Mouse (Mus musculus) heart, embryonic 16.5 days (tissue): ENCODE data around the gene Rmi2. TPM values are rescaled to one million over a fixed set of nuclear protein-coding genes. Genes with fewer than 3 reads are reported as not detected.

ENCODE experiments used
- ATAC-seq: fragments of 200-750 bp; cut with Nextera tagmentation; replicated peaks from 2 replicates; pipeline ENCODE4 v1.8.0; 2017; ENCODE audit warnings: moderate number of reproducible peaks; ENCODE audit not compliant: insufficient read depth, low FRiP score; ENCODE audit errors: extremely low read depth
- H3K27ac ChIP-seq: fragments of 300-500 bp; sonication (generic); 2 replicates; pipeline ENCODE4 v1.5.1; 2014; ENCODE audit warnings: mild to moderate bottlenecking, low read length, control low read depth, moderate library complexity
- H3K27me3 ChIP-seq: fragments of 300-500 bp; sonication (generic); 2 replicates; pipeline ENCODE4 v1.6.1; 2014; ENCODE audit warnings: low read length, mixed read lengths; ENCODE audit not compliant: control insufficient read depth, insufficient read depth
- H3K36me3 ChIP-seq: fragments of 300-500 bp; sonication (generic); 2 replicates; pipeline ENCODE4 v1.6.1; 2014; ENCODE audit not compliant: control insufficient read depth, insufficient read depth
- H3K4me1 ChIP-seq: fragments of 300-500 bp; sonication (generic); 2 replicates; pipeline ENCODE4 v1.6.1; 2014; ENCODE audit warnings: low read length, mixed read lengths; ENCODE audit not compliant: control insufficient read depth, insufficient read depth
- H3K4me2 ChIP-seq: fragments of 300-500 bp; sonication (generic); 2 replicates; pipeline ENCODE4 v1.6.1; 2014; ENCODE audit warnings: low read depth, mild to moderate bottlenecking, control low read depth, low read length
- H3K4me3 ChIP-seq: fragments of 300-500 bp; sonication (generic); 2 replicates; pipeline ENCODE4 v1.5.1; 2014; ENCODE audit warnings: mild to moderate bottlenecking, control low read depth, low read length
- H3K9ac ChIP-seq: fragments of 300-500 bp; sonication (generic); 2 replicates; pipeline ENCODE4 v1.6.1; 2014; ENCODE audit warnings: low read length, control low read depth
- H3K9me3 ChIP-seq: fragments of 300-500 bp; sonication (generic); replicated peaks from 2 replicates; pipeline ENCODE4 v1.6.1; 2016; ENCODE audit warnings: low read length; ENCODE audit not compliant: control insufficient read depth
- WGBS: fragments of 180-500 bp; shearing (Covaris S2); extraction: QIAGEN DNeasy Blood & Tissue Kit; methylation state at CpG from one replicate; pipeline ENCODE4 v1.1.7; 2014; 5-methylcytosine and 5-hydroxymethylcytosine counted together
- polyA plus RNA-seq: library from polyadenylated mRNA; unstranded; fragments of >200 nt; fragmentation: Nextera tagmentation; extraction: Ambion mirVana; gene quantifications from 2 replicates; pipeline ENCODE4 v1.2.1, GENCODE M21; 2015

Gene Rmi2
- polyA plus RNA-seq, 1 experiment from 2014 or later: 3.0 TPM

DNA sequence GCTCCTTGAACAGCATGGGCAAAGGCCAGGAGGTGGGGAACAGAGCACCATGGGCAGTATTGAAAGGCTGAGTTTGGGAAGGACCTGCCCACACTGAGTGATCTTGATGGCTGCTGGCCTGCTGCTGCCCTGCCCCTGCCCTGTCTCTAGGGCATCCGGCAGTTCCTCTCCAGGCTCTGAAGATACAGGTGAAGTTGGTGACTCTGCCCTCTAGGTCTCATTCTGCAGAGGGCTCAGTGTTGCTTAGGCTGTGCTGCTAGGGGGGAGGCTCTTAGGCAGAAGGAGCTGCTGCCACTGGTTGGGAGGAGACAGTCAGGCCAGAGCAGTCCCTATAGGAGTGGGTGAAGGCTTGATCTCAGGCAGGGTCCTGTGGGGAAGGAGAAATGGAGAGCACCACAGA is 3.0 kb downstream of the Rmi2 start:
- Histone ChIP-seq H3K9me3 (no peaks in the 10 kb centered on the region), H3K27ac (peak overlapping the region; percentile 82), H3K4me2 (peak overlapping the region; percentile 34; the same call in 1 of the 2 replicates), H3K4me3 (no peak overlapping the region), H3K4me1 (peaks cover 38% of the 10 kb centered on the region), H3K36me3 (no peaks in the 10 kb centered on the region), H3K9ac (peak overlapping the region; percentile 18; the same call in 1 of the 2 replicates), H3K27me3 (no peaks in the 10 kb centered on the region)
- WGBS: 68% methylated on average over 1 of the region's 1 CpGs
- ATAC-seq: no peak

DNA sequence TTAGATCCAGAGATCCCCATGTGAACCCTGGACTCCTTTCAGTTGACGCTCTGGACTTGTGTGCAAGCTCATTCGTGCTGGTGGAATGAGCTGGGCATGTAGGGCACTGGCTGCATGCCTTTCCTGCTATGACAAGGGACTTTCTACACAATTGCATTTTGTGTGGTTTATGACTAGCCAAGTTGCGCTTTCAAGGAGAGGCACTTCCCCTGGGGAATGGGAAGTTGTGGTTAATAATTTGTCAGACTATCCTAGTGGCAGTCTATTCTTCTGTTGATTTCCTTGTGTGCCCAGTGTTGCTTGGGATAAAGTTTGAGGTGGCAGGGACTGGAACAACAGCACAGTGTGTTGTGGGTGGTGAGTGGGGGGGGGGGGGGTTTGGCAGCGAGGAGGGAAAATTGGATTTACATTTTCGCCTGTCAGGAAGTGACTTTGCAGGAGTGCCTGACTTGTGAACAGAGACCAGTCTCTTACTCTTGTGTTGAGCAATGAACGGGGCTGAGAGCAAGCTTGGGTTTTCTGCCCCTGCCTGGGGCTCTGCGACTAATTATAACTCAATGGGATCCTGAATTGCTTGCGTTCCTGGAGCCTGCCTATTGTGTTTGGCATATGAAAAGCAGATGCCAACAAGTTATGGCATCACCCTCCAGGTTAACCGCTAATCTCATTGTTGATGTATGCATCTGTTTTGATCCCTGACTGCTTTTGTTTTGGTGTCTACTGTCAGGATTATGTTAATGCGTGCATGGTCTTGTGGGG is 3.8 kb downstream of the Rmi2 start:
- 30% methylated on average over 10 of the region's 10 CpGs for WGBS
- H3K4me2 ChIP-seq: peak overlapping the region; percentile 34
- peak overlapping the region; percentile 18 for H3K9ac ChIP-seq
- H3K27me3 ChIP-seq: no peaks in the 10 kb centered on the region
- peak; percentile 47; the same call in 1 of the 2 replicates for ATAC-seq
- H3K9me3 ChIP-seq: no peaks in the 10 kb centered on the region
- no peaks in the 10 kb centered on the region for H3K36me3 ChIP-seq
- peak overlapping the region; percentile 82 for H3K27ac ChIP-seq
- no peak overlapping the region for H3K4me3 ChIP-seq
- H3K4me1 ChIP-seq: peaks cover 43% of the 10 kb centered on the region

GRCm38 (mm10) chr16:10840018-10840417 is 5.2 kb downstream of the Rmi2 start:
- peaks cover 53% of the 10 kb centered on the region for H3K4me1 ChIP-seq
- no peak for ATAC-seq
- no peaks in the 10 kb centered on the region for H3K27me3 ChIP-seq
- H3K27ac ChIP-seq: peak overlapping the region; percentile 82; the same call in 1 of the 2 replicates
- no peaks in the 10 kb centered on the region for H3K9me3 ChIP-seq
- WGBS: 84% methylated on average over 13 of the region's 14 CpGs
- H3K9ac ChIP-seq: no peak overlapping the region
- no peak overlapping the region for H3K4me2 ChIP-seq
- no peaks in the 10 kb centered on the region for H3K36me3 ChIP-seq
- no peak overlapping the region for H3K4me3 ChIP-seq

DNA sequence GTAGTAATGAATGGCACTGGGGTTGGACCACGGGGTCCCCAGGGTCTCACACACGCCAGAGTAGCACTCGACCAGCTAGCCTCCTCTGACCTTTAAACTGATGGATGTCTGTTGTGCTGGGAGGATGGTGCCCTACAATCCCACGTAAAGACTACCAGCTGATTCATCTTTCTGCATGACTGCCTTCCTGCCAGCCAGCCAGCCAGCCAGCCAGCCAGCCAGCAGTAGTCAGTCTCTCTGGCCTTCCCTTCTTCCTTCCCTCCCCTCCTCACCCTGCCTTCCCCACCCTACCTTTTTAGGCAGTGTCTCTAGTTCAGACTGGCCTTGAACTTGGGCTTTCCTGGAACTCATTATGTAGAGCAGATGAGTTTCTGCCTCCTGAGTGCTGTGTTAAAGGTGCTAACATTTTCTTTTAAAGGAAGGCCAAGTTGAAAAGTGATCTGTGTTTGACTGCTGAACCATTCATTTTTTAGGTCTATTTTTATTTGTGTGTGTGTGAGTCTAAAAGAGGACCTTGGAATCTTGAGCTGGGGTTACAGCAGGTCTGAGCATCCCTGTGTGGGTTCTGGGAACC is 7.5 kb downstream of the Rmi2 start:
- Histone ChIP-seq H3K36me3 (no peaks in the 10 kb centered on the region), H3K9ac (no peak overlapping the region), H3K4me3 (no peak overlapping the region), H3K27ac (no peak overlapping the region), H3K4me2 (no peak overlapping the region), H3K9me3 (no peaks in the 10 kb centered on the region), H3K27me3 (no peaks in the 10 kb centered on the region), H3K4me1 (peaks cover 45% of the 10 kb centered on the region)
- ATAC-seq: no peak
- 86% methylated on average over 4 of the region's 4 CpGs for WGBS

- Histone ChIP-seq H3K9me3 (no peaks in the 10 kb centered on the region), H3K4me2 (peak overlapping the region; percentile 71), H3K27me3 (no peaks in the 10 kb centered on the region), H3K27ac (peak overlapping the region; percentile 46), H3K4me3 (peak overlapping the region; percentile 46), H3K9ac (peak overlapping the region; percentile 56), H3K4me1 (peaks cover 36% of the 10 kb centered on the region), H3K36me3 (no peaks in the 10 kb centered on the region)
- 7% methylated on average over 18 of the region's 18 CpGs for WGBS
- peak; percentile 61 for ATAC-seq
Observed at GRCm38 (mm10) chr16:10843486-10844318, 8.8 kb downstream of the Rmi2 start.

GRCm38 (mm10) chr16:10844319-10844670 is 9.4 kb downstream of the Rmi2 start:
- Histone ChIP-seq H3K27me3 (no peaks in the 10 kb centered on the region), H3K4me1 (peaks cover 31% of the 10 kb centered on the region), H3K9ac (peak overlapping the region; percentile 56), H3K36me3 (no peaks in the 10 kb centered on the region), H3K9me3 (no peaks in the 10 kb centered on the region), H3K27ac (peak overlapping the region; percentile 46), H3K4me3 (peak overlapping the region; percentile 46; the same call in 1 of the 2 replicates), H3K4me2 (peak overlapping the region; percentile 71)
- 37% methylated on average over 6 of the region's 6 CpGs for WGBS
- no peak for ATAC-seq

GRCm38 (mm10) chr16:10845952-10846351 is 11.1 kb downstream of the Rmi2 start:
- Histone ChIP-seq H3K27me3 (no peaks in the 10 kb centered on the region), H3K4me3 (no peak overlapping the region), H3K36me3 (no peaks in the 10 kb centered on the region), H3K27ac (no peak overlapping the region), H3K9ac (no peak overlapping the region), H3K9me3 (no peaks in the 10 kb centered on the region), H3K4me1 (peaks cover 32% of the 10 kb centered on the region), H3K4me2 (no peak overlapping the region)
- WGBS: 84% methylated on average over 6 of the region's 6 CpGs
- no peak for ATAC-seq

DNA sequence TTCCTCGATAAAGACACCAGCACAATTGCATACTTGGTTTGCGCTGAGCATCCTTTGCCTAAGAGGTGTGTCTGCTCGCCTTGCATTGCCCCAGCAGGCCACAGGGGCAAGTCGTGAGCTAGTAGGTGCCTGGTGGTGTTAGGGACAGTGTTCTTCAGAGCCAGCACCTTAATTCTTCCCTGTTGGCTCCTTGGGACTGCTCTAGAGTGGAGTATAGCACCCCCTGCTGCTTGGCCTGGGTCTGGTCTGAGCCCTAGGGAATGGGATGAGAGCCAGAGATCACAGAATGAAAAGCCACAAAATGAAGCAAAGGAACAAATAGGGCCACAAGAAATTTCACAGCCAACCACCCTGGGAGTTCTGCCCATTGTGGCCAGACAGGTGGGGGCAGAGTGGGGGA is 11.6 kb downstream of the Rmi2 start:
- Histone ChIP-seq H3K4me3 (no peak overlapping the region), H3K4me1 (peaks cover 33% of the 10 kb centered on the region), H3K4me2 (no peak overlapping the region), H3K27ac (no peak overlapping the region), H3K36me3 (no peaks in the 10 kb centered on the region), H3K27me3 (no peaks in the 10 kb centered on the region), H3K9ac (no peak overlapping the region), H3K9me3 (no peaks in the 10 kb centered on the region)
- peak; percentile 39; the same call in 1 of the 2 replicates for ATAC-seq
- 52% methylated on average over 4 of the region's 4 CpGs for WGBS
